Mouse (Mus musculus) lung, postnatal 10 days (tissue): ENCODE measurements at regions not wholly inside any gene's neighbourhood (a gene's known extent, or its start where the extent isn't known, plus 50 kb on each side); places are given as distances from the start of the nearest gene placed in this dataset.

Source experiments
- DNase-seq: peaks from one replicate; pipeline ENCODE4 v3.0.0; 2021

DNA sequence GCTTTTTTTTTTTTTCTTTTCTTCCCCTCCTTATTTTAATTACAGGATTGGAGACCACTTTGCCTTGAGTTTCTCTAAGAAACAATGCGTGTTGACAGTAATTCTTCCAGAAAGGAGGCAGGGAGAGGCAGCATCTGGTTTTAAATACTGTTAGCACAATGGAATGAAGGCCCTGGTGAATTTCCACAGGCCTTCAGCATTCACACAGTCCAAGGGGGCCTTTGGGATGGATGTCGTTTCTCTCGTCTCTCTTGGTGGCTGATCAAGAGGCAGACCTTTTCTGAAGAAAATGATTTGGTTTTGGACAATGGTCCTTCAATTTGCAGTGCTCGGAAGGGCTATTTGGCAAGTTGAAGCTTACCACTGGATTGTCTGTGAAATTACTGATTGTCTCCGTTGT lies 321.4 kb downstream of the Lmx1a start:
- no peak for DNase-seq

GRCm38 (mm10) chr1:168012069-168012468 lies 323.0 kb downstream of the Lmx1a start:
- DNase-seq = peak; percentile 80

GRCm38 (mm10) chr1:168012611-168013010 lies 323.6 kb downstream of the Lmx1a start:
- peak; percentile 10 for DNase-seq

DNA sequence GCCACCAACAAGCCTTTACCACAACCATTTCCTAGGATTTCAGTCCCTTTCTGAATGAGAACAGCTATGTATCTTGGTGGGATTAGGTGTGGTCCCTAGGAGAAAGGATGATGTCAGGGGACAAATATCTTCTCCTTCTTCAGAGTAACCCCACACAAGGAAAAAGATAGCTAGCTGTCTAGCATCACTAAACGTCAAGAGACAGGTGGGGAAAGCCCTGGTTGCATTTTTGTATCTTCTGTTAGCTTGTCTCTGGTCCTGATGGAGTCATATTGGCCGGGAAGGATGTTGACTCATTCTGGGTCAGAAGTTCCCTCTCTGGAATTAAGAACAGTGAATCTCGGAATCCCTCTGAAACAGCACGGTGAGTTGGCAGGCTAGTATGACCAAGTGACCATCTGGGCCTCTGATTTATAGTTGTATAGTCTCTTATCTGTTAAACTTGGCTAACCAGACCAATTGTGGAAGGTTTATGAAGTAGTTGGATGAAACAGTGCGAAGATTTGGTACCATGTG lies 327.4 kb downstream of the Lmx1a start:
- DNase-seq = no peak

- DNase-seq = no peak
Observed at GRCm38 (mm10) chr1:168026481-168026880, 337.4 kb downstream of the Lmx1a start.

- no peak for DNase-seq
Observed at GRCm38 (mm10) chr1:168044765-168045164, 355.7 kb downstream of the Lmx1a start.

- DNase-seq = no peak
Observed at GRCm38 (mm10) chr1:168046347-168046746, 357.3 kb downstream of the Lmx1a start.

GRCm38 (mm10) chr1:168046749-168047148 lies 357.7 kb downstream of the Lmx1a start:
- DNase-seq = no peak

- DNase-seq = no peak
Observed at GRCm38 (mm10) chr1:168049965-168050364, 360.9 kb downstream of the Lmx1a start.

- no peak for DNase-seq
Observed at GRCm38 (mm10) chr1:168056479-168056878, 367.4 kb downstream of the Lmx1a start.

DNA sequence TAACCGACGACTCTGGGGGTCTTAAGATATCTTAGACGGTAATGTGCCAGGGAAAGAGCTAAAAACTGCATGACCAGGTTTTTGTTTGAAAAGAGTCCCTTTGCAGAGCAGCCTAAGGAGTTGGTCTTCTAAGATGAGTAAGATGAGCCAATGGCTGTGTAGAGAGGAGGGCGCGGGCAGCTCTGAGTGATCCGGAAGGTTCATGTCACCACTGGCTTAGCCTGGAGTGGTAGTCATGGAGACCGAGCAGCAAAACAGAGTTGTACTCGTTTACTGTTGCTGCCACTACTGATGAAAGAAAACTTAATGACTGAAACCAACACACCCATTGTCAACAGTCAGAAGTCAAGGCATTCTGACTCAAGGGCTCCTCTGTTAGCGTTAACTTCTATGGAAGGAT lies 368.4 kb downstream of the Lmx1a start:
- peak; percentile 33 for DNase-seq

- no peak for DNase-seq
Observed at GRCm38 (mm10) chr1:168058769-168059168, 369.7 kb downstream of the Lmx1a start.

DNA sequence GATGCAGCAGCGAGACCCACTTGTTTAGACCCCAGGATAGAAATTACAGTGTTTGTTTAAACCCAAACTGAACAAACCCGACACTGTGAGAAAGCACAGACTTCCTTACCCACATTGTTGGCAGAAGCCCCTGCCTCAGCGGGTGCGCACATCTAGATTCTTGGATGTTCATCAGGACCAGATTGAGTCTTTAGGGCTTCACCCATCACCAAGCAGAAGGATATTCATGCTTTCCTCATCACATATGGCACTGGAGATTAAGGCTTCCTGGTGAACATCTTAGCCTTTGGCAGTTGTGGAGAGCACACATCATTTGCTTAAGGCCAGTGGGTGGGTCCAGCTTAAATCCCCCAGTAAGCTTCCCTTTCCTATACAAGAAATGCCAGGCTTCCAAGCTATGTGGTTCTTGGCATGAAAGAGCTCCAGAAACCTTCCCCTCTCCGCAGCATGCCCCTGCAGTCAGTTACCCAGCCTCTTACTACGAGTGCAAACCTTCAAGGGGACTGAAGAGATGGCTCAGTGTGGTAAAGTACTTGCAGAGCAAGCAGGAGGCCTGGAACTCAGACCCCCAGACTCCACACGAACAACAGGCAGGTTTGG lies 367.9 kb downstream of the Pbx1 start:
- DNase-seq = no peak

GRCm38 (mm10) chr1:168065598-168066041 lies 366.4 kb downstream of the Pbx1 start:
- no peak for DNase-seq

GRCm38 (mm10) chr1:168066810-168067209 lies 365.3 kb downstream of the Pbx1 start:
- peak; percentile 18 for DNase-seq

- DNase-seq = no peak
Observed at GRCm38 (mm10) chr1:168068003-168068919, 363.8 kb downstream of the Pbx1 start.

DNA sequence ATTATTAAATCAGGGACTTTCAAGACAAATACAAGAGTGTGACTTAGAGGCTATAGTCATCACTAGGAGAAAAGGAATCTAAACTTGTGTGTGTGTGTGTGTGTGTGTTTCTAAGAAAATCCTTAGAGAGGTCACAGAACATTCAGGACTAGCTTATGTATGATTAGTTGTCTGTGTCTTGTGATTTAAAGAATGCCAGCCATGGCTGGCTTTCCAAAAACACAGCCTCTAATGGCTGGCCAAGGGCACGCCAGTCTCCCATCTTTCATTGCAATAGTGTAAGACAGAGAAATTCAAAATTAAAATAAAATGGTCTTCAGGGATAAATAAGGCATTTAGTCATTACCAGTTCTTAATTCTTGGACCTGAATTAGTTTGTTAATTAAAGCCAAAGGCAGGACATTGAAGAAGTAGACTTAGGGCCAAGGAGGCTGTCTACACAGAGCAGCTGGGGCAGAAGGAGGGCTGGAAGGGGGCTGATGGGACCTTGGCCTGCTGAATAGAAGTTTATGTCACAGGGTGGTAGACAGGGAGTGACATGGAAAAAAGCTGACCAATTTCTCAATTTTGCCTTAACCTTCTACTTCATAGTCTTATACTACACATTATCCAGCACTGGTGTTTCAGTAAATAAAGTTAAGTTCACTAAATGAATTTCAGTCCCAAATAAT lies 363.0 kb downstream of the Pbx1 start:
- DNase-seq = no peak
